Mouse (Mus musculus): ENCODE measurements at regions not wholly inside any gene's neighbourhood (a gene's known extent, or its start where the extent isn't known, plus 50 kb on each side); places are given as distances from the start of the nearest gene placed in this dataset.

- TF ChIP-seq TCF12 (IDR thresholded peaks at IDR 0.05; ENCODE audit: insufficient read depth, poor library complexity, severe bottlenecking) (no peak), POLR2A (IDR thresholded peaks at IDR 0.05; ENCODE audit: insufficient read length, low read depth) (no peak), E2F4 (IDR thresholded peaks at IDR 0.05; ENCODE audit: insufficient read depth) (no peak), USF1 (IDR thresholded peaks at IDR 0.05; ENCODE audit: low read depth) (no peak)
These were observed 210.5 kb upstream of the Adra1b start for GRCm38 (mm10) chr11:44111525-44111924.
